Mouse (Mus musculus) central nervous system, embryonic 14 days (tissue): ENCODE data around the gene Cd2. TPM values are rescaled to one million over a fixed set of nuclear protein-coding genes. Genes with fewer than 3 reads are reported as not detected.

Source experiments
- polyA plus RNA-seq: library from polyadenylated mRNA; depleted of rRNA; stranded (reverse); fragments of >200 nt; gene quantifications from 2 replicates; pipeline ENCODE4 v1.2.3, GENCODE M21; 2012; rRNA removed

The Cd2 gene
- polyA plus RNA-seq = 0.09 and 0.11 TPM in 2 replicates

GRCm38 (mm10) chr3:101287911-101288311, at the start of gene Cd2:
Gene Cd2, minus strand, starts transcription at chr3:101287939.

Other genes starting within 250 kb of the Cd2 start
- gene Ptgfrn, start 177.7 kb downstream of the Cd2 start, polyA plus RNA-seq = 17.5 and 20.9 TPM in 2 replicates
- 17.5 and 21.2 TPM in 2 replicates for gene Igsf3, start 89.1 kb upstream of the Cd2 start, polyA plus RNA-seq